Mouse (Mus musculus) midbrain, embryonic 13.5 days (tissue): Measurements from ENCODE around the gene Pitpnb. TPM values are rescaled to one million over a fixed set of nuclear protein-coding genes. Genes with fewer than 3 reads are reported as not detected.

Source experiments
- ATAC-seq: fragments of 200-750 bp; cut with Nextera tagmentation; 2 replicates; pipeline ENCODE4 v1.8.0; 2017; ENCODE audit warnings: mild to moderate bottlenecking, moderate TSS enrichment, moderate library complexity
- H3K27ac ChIP-seq: fragments of 300-500 bp; sonication (generic); 2 replicates; pipeline ENCODE4 v1.5.1; 2015; ENCODE audit warnings: inconsistent platforms, mild to moderate bottlenecking, moderate library complexity
- H3K27me3 ChIP-seq: fragments of 300-500 bp; sonication (generic); 2 replicates; pipeline ENCODE4 v1.6.1; 2015; ENCODE audit warnings: mild to moderate bottlenecking, inconsistent platforms
- H3K36me3 ChIP-seq: fragments of 300-500 bp; sonication (generic); 2 replicates; pipeline ENCODE4 v1.6.1; 2015; ENCODE audit warnings: mild to moderate bottlenecking, inconsistent platforms
- H3K4me1 ChIP-seq: fragments of 300-500 bp; sonication (generic); replicated peaks from 2 replicates; pipeline ENCODE4 v1.6.1; 2015; ENCODE audit warnings: inconsistent platforms
- H3K4me2 ChIP-seq: fragments of 300-500 bp; sonication (generic); replicated peaks from 2 replicates; pipeline ENCODE4 v1.6.1; 2015; ENCODE audit warnings: moderate library complexity, mild to moderate bottlenecking, inconsistent platforms
- H3K4me3 ChIP-seq: fragments of 300-500 bp; sonication (generic); replicated peaks from 2 replicates; pipeline ENCODE4 v1.5.1; 2015; ENCODE audit warnings: mild to moderate bottlenecking, inconsistent platforms
- H3K9ac ChIP-seq: fragments of 300-500 bp; sonication (generic); replicated peaks from 2 replicates; pipeline ENCODE4 v1.6.1; 2015; ENCODE audit warnings: mild to moderate bottlenecking, inconsistent platforms
- H3K9me3 ChIP-seq: fragments of 300-500 bp; sonication (generic); 2 replicates; pipeline ENCODE4 v1.6.1; 2016; ENCODE audit warnings: mild to moderate bottlenecking, inconsistent platforms
- WGBS: fragments of 180-500 bp; shearing (Covaris S2); methylation state at CpG from one replicate; pipeline ENCODE4 v1.1.7; 2015; 5-methylcytosine and 5-hydroxymethylcytosine counted together
- polyA plus RNA-seq: library from polyadenylated mRNA; unstranded; fragments of >200 nt; fragmentation: Nextera tagmentation; extraction: Ambion mirVana; gene quantifications from 2 replicates; pipeline ENCODE4 v1.2.1, GENCODE M21; 2015

The Pitpnb gene
- polyA plus RNA-seq, 1 experiment from 2014 or later: 101 TPM

GRCm38 (mm10) chr5:111313833-111314232, 16.7 kb upstream of the Pitpnb start:
- no peak for ATAC-seq
- Histone ChIP-seq H3K4me2 (no peak overlapping the region), H3K36me3 (no peaks in the 10 kb centered on the region), H3K9ac (no peak overlapping the region), H3K27ac (no peak overlapping the region), H3K4me1 (no peaks in the 10 kb centered on the region), H3K4me3 (no peak overlapping the region), H3K27me3 (no peaks in the 10 kb centered on the region), H3K9me3 (no peaks in the 10 kb centered on the region)
- 91% methylated on average over 9 of the region's 9 CpGs for WGBS

- ATAC-seq: no peak
- WGBS: 94% methylated on average over 6 of the region's 6 CpGs
- no peaks in the 10 kb centered on the region for H3K36me3 ChIP-seq
- H3K4me1 ChIP-seq: no peaks in the 10 kb centered on the region
- H3K4me3 ChIP-seq: no peak overlapping the region
- no peak overlapping the region for H3K4me2 ChIP-seq
- no peak overlapping the region for H3K9ac ChIP-seq
- no peaks in the 10 kb centered on the region for H3K9me3 ChIP-seq
- H3K27ac ChIP-seq: no peak overlapping the region
- H3K27me3 ChIP-seq: no peaks in the 10 kb centered on the region
Observed at GRCm38 (mm10) chr5:111315061-111315460, 15.5 kb upstream of the Pitpnb start.

- Histone ChIP-seq H3K9ac (no peak overlapping the region), H3K27me3 (no peaks in the 10 kb centered on the region), H3K27ac (no peak overlapping the region), H3K4me1 (no peaks in the 10 kb centered on the region), H3K4me2 (no peak overlapping the region), H3K36me3 (no peaks in the 10 kb centered on the region), H3K4me3 (no peak overlapping the region), H3K9me3 (no peaks in the 10 kb centered on the region)
- WGBS: 84% methylated on average over 3 of the region's 3 CpGs
- ATAC-seq: no peak
Observed at GRCm38 (mm10) chr5:111317526-111317925, 13.0 kb upstream of the Pitpnb start.

- H3K27me3 ChIP-seq: no peaks in the 10 kb centered on the region
- no peak overlapping the region for H3K4me2 ChIP-seq
- WGBS: 54% methylated on average over 1 of the region's 1 CpGs
- no peak overlapping the region for H3K27ac ChIP-seq
- H3K4me3 ChIP-seq: no peak overlapping the region
- H3K4me1 ChIP-seq: no peaks in the 10 kb centered on the region
- H3K9ac ChIP-seq: no peak overlapping the region
- ATAC-seq: no peak
- no peaks in the 10 kb centered on the region for H3K36me3 ChIP-seq
- H3K9me3 ChIP-seq: no peaks in the 10 kb centered on the region
Observed at GRCm38 (mm10) chr5:111318946-111319345, 11.6 kb upstream of the Pitpnb start.

- no peak for ATAC-seq
- no peak overlapping the region for H3K9ac ChIP-seq
- no peak overlapping the region for H3K4me3 ChIP-seq
- WGBS: 27% methylated on average over 1 of the region's 1 CpGs
- H3K27me3 ChIP-seq: no peaks in the 10 kb centered on the region
- H3K9me3 ChIP-seq: 0 out of 2 replicates have a peak, but pooled peaks cover 6% of the 10 kb centered on the region
- H3K4me2 ChIP-seq: no peak overlapping the region
- H3K27ac ChIP-seq: no peak overlapping the region
- no peaks in the 10 kb centered on the region for H3K36me3 ChIP-seq
- peaks cover 5% of the 10 kb centered on the region for H3K4me1 ChIP-seq
Observed at GRCm38 (mm10) chr5:111325813-111326212, 4.8 kb upstream of the Pitpnb start.

- Histone ChIP-seq H3K36me3 (no peaks in the 10 kb centered on the region), H3K4me2 (no peak overlapping the region), H3K9ac (no peak overlapping the region), H3K27ac (no peak overlapping the region), H3K4me3 (no peak overlapping the region), H3K9me3 (0 out of 2 replicates have a peak, but pooled peaks cover 6% of the 10 kb centered on the region), H3K27me3 (no peaks in the 10 kb centered on the region), H3K4me1 (peaks cover 18% of the 10 kb centered on the region)
- WGBS: 86% methylated on average over 7 of the region's 7 CpGs
- ATAC-seq: no peak
Observed at GRCm38 (mm10) chr5:111327420-111327819, 3.1 kb upstream of the Pitpnb start.

- peak overlapping the region; percentile 90 for H3K4me3 ChIP-seq
- H3K27ac ChIP-seq: peak overlapping the region; percentile 72
- peak overlapping the region; percentile 96 for H3K9ac ChIP-seq
- H3K27me3 ChIP-seq: no peaks in the 10 kb centered on the region
- H3K4me1 ChIP-seq: peaks cover 21% of the 10 kb centered on the region
- 22% methylated on average over 10 of the region's 10 CpGs for WGBS
- peak overlapping the region; percentile 82 for H3K4me2 ChIP-seq
- peak; percentile 66; the same call in 1 of the 2 replicates for ATAC-seq
- peaks cover 16% of the 10 kb centered on the region; the same call in 1 of the 2 replicates for H3K36me3 ChIP-seq
- H3K9me3 ChIP-seq: 0 out of 2 replicates have a peak, but pooled peaks cover 6% of the 10 kb centered on the region
Observed at GRCm38 (mm10) chr5:111329782-111330416, 664 bp upstream of the Pitpnb start.

GRCm38 (mm10) chr5:111331099-111331435, 504 bp downstream of the Pitpnb start:
- no peak for ATAC-seq
- peak overlapping the region; percentile 90 for H3K4me3 ChIP-seq
- 0% methylated on average over 14 of the region's 14 CpGs for whole genome bisulfite sequencing

GRCm38 (mm10) chr5:111335939-111336691, 5.6 kb downstream of the Pitpnb start:
- Histone ChIP-seq H3K9me3 (no peaks in the 10 kb centered on the region), H3K4me1 (peaks cover 18% of the 10 kb centered on the region), H3K4me3 (no peak overlapping the region), H3K4me2 (no peak overlapping the region), H3K36me3 (peaks cover 56% of the 10 kb centered on the region), H3K27me3 (no peaks in the 10 kb centered on the region), H3K27ac (no peak overlapping the region), H3K9ac (no peak overlapping the region)
- 87% methylated on average over 8 of the region's 8 CpGs for WGBS
- ATAC-seq: no peak

More at GRCm38 (mm10) chr5:111331099-111331435, 504 bp downstream of the Pitpnb start:
- peak overlapping the region; percentile 96 for H3K9ac ChIP-seq
- H3K36me3 ChIP-seq: peaks cover 23% of the 10 kb centered on the region
- H3K9me3 ChIP-seq: no peaks in the 10 kb centered on the region
- H3K4me2 ChIP-seq: peak overlapping the region; percentile 82
- peak overlapping the region; percentile 72 for H3K27ac ChIP-seq
- H3K27me3 ChIP-seq: no peaks in the 10 kb centered on the region
- H3K4me1 ChIP-seq: peaks cover 24% of the 10 kb centered on the region

- Histone ChIP-seq H3K4me2 (no peak overlapping the region), H3K9ac (no peak overlapping the region), H3K36me3 (peaks cover 70% of the 10 kb centered on the region), H3K27ac (no peak overlapping the region), H3K9me3 (no peaks in the 10 kb centered on the region), H3K4me3 (no peak overlapping the region), H3K27me3 (no peaks in the 10 kb centered on the region), H3K4me1 (no peaks in the 10 kb centered on the region)
- ATAC-seq: no peak
- WGBS: 48% methylated on average over 5 of the region's 5 CpGs
Observed at GRCm38 (mm10) chr5:111341609-111342008, 11.0 kb downstream of the Pitpnb start.

- Histone ChIP-seq H3K27me3 (no peaks in the 10 kb centered on the region), H3K36me3 (peaks cover 82% of the 10 kb centered on the region), H3K9me3 (no peaks in the 10 kb centered on the region), H3K27ac (no peak overlapping the region), H3K4me1 (no peaks in the 10 kb centered on the region), H3K4me3 (no peak overlapping the region), H3K4me2 (no peak overlapping the region), H3K9ac (no peak overlapping the region)
- no peak for ATAC-seq
- 85% methylated on average over 2 of the region's 2 CpGs for WGBS
Observed at GRCm38 (mm10) chr5:111344721-111345400, 14.3 kb downstream of the Pitpnb start.
